ENCODE assay signal across 18 mouse cellular contexts in genomic region chr16:76238784-76239183, GRCm38 (mm10).
"Had no signal": no experiment of that assay in that cellular context is flagged by ENCODE, and none has a peak within 500 bp of the region (broad histone marks: within the 10 kb centered on the region; RNA-seq: fewer than 3 reads in every experiment).

No protein-coding gene starts in this region.

- H3K27ac ChIP-seq: midbrain, embryonic 10.5 days; neural tube, embryonic 13.5 days; neural tube, embryonic 15.5 days had no signal

- H3K4me3 ChIP-seq: midbrain, embryonic 10.5 days; myocyte; neural tube, embryonic 13.5 days; neural tube, embryonic 15.5 days had no signal

- H3K9me3 ChIP-seq: midbrain, embryonic 10.5 days; neural tube, embryonic 13.5 days; neural tube, embryonic 15.5 days had no signal

- ATAC-seq: midbrain, embryonic 16.5 days had no signal

- H3K4me2 ChIP-seq: lung, embryonic 14.5 days; neural tube, embryonic 13.5 days; neural tube, embryonic 15.5 days had no signal

- H3K27me3 ChIP-seq: neural tube, embryonic 13.5 days; neural tube, embryonic 15.5 days had no signal

- H3K9ac ChIP-seq: lung, embryonic 14.5 days; neural tube, embryonic 13.5 days; neural tube, embryonic 15.5 days had no signal

- H3K36me3 ChIP-seq: midbrain, embryonic 10.5 days; neural tube, embryonic 13.5 days; neural tube, embryonic 15.5 days had no signal

- H3K4me1 ChIP-seq: midbrain, embryonic 10.5 days; neural tube, embryonic 13.5 days; neural tube, embryonic 15.5 days had no signal

- DNase-seq: lung, adult 18-20 months; lung, embryonic 14.5 days; lung, postnatal 10 days; lung, postnatal 4 days; midbrain, embryonic 14.5 days; retina, postnatal 1 day; right cerebral cortex, adult 18-20 months; right cerebral cortex, postnatal 25 days; right cerebral cortex, postnatal 4 days; spleen, adult 18-20 months; thymus, adult 18-20 months; thymus, postnatal 14 days; thymus, postnatal 36 days had no signal
